Mouse (Mus musculus): ENCODE results near the gene Apobec3. TPM values are rescaled to one million over a fixed set of nuclear protein-coding genes. Genes with fewer than 3 reads are reported as not detected.

The Apobec3 gene
- polyA plus RNA-seq, 1 experiment from 2014 or later: 7.6 TPM

GRCm38 (mm10) chr15:79947681-79948080 is 56.2 kb downstream of the Apobec3 start:
- no peak overlapping the region for H3K4me3 ChIP-seq (ENCODE audit: low read depth, low read length)
- no peaks in the 10 kb centered on the region for H3K36me3 ChIP-seq (replicated peaks; ENCODE audit: control insufficient read depth, insufficient read depth, low read depth, low read length)
- H3K4me1 ChIP-seq (ENCODE audit: control insufficient read depth, insufficient read depth, low read length): peaks cover 18% of the 10 kb centered on the region
- H3K9ac ChIP-seq (replicated peaks; ENCODE audit: low read length): no peak overlapping the region
- no peaks in the 10 kb centered on the region for H3K9me3 ChIP-seq (replicated peaks; ENCODE audit: control insufficient read depth, low read length)
- WGBS: 67% methylated on average over 6 of the region's 6 CpGs
- no peaks in the 10 kb centered on the region for H3K27me3 ChIP-seq (ENCODE audit: control insufficient read depth, insufficient read depth, low read length)
- H3K27ac ChIP-seq (replicated peaks; ENCODE audit: low read depth, low read length): no peak overlapping the region
- ATAC-seq (replicated peaks; ENCODE audit: insufficient number of reproducible peaks, low FRiP score, low TSS enrichment, low read depth) (no peak), DNase-seq (ENCODE audit: low spot score) (no peak)
- H3K4me2 ChIP-seq (ENCODE audit: low read depth, low read length): no peak overlapping the region

DNA sequence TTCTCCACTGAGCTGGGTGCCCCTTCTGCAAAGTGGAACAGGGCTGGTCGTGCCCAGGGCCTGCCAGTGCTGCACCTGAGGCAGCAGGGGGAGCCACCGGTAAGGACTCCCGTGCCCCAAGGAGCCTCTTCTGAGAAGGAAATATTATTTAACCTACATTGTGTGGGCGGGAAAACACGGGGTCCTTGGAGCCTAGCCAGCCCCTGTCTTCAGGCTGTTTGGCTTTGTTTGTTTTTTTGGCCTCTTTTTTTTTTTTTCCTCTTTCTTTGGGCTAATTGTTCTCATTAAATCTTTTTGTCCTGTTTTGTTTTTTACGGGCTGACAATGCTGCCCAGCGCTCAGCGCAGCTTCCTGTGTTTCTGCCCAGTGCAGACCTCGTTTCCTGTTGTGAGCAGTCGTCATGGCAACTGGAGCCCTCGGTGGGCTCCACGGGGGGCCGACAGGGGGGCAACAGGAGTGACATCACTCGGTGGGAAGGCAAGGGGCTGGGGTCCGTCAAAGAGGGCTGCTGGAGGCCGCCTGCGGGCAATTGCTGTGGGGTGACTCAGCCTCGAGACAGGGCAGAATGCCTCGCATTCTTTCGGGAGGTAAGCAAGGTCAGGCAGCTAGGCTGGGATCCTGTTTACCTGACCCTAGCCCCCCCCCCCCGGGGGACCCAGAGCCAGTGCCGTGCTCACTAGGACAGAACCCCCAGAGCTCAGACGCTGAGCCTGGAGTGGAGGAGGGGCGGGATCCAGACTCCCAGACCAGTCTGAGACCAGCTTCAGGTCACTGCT is 59.0 kb downstream of the Apobec3 start:
- ATAC-seq (replicated peaks; ENCODE audit: insufficient number of reproducible peaks, low FRiP score, low TSS enrichment, low read depth) (peak; percentile 68), DNase-seq (ENCODE audit: low spot score) (peak; percentile 91)
- peak overlapping the region; percentile 20; the same call in 1 of the 2 replicates for H3K27ac ChIP-seq (replicated peaks; ENCODE audit: low read depth, low read length)
- peak overlapping the region; percentile 55 for H3K9ac ChIP-seq (replicated peaks; ENCODE audit: low read length)
- no peaks in the 10 kb centered on the region for H3K9me3 ChIP-seq (replicated peaks; ENCODE audit: control insufficient read depth, low read length)
- peak overlapping the region; percentile 13; the same call in 1 of the 2 replicates for H3K4me3 ChIP-seq (ENCODE audit: low read depth, low read length)
- no peaks in the 10 kb centered on the region for H3K36me3 ChIP-seq (replicated peaks; ENCODE audit: control insufficient read depth, insufficient read depth, low read depth, low read length)
- peaks cover 18% of the 10 kb centered on the region for H3K4me1 ChIP-seq (ENCODE audit: control insufficient read depth, insufficient read depth, low read length)
- 2% methylated on average over 24 of the region's 24 CpGs for WGBS
- H3K4me2 ChIP-seq (ENCODE audit: low read depth, low read length): peak overlapping the region; percentile 54
- no peaks in the 10 kb centered on the region for H3K27me3 ChIP-seq (ENCODE audit: control insufficient read depth, insufficient read depth, low read length)

- Histone ChIP-seq H3K4me2 (ENCODE audit: low read depth, low read length) (peak overlapping the region; percentile 54), H3K9ac (replicated peaks; ENCODE audit: low read length) (0 out of 2 replicates have a peak overlapping the region, but pooled peaks have one; percentile 4), H3K36me3 (replicated peaks; ENCODE audit: control insufficient read depth, insufficient read depth, low read depth, low read length) (no peaks in the 10 kb centered on the region), H3K4me3 (ENCODE audit: low read depth, low read length) (no peak overlapping the region), H3K27ac (replicated peaks; ENCODE audit: low read depth, low read length) (no peak overlapping the region; the same call in 1 of the 2 replicates), H3K4me1 (ENCODE audit: control insufficient read depth, insufficient read depth, low read length) (peaks cover 18% of the 10 kb centered on the region), H3K27me3 (ENCODE audit: control insufficient read depth, insufficient read depth, low read length) (no peaks in the 10 kb centered on the region), H3K9me3 (replicated peaks; ENCODE audit: control insufficient read depth, low read length) (no peaks in the 10 kb centered on the region)
- ATAC-seq (replicated peaks; ENCODE audit: insufficient number of reproducible peaks, low FRiP score, low TSS enrichment, low read depth) (no peak), DNase-seq (ENCODE audit: low spot score) (no peak)
- 63% methylated on average over 6 of the region's 6 CpGs for WGBS
These were observed 59.8 kb downstream of the Apobec3 start for GRCm38 (mm10) chr15:79951226-79951625.

GRCm38 (mm10) chr15:79951730-79952503 is 60.5 kb downstream of the Apobec3 start:
- Histone ChIP-seq H3K4me3 (ENCODE audit: low read depth, low read length) (no peak overlapping the region), H3K27me3 (ENCODE audit: control insufficient read depth, insufficient read depth, low read length) (no peaks in the 10 kb centered on the region), H3K4me2 (ENCODE audit: low read depth, low read length) (no peak overlapping the region), H3K9ac (replicated peaks; ENCODE audit: low read length) (no peak overlapping the region), H3K4me1 (ENCODE audit: control insufficient read depth, insufficient read depth, low read length) (peaks cover 18% of the 10 kb centered on the region), H3K9me3 (replicated peaks; ENCODE audit: control insufficient read depth, low read length) (no peaks in the 10 kb centered on the region), H3K27ac (replicated peaks; ENCODE audit: low read depth, low read length) (peak overlapping the region; percentile 8; the same call in 1 of the 2 replicates), H3K36me3 (replicated peaks; ENCODE audit: control insufficient read depth, insufficient read depth, low read depth, low read length) (no peaks in the 10 kb centered on the region)
- ATAC-seq (replicated peaks; ENCODE audit: insufficient number of reproducible peaks, low FRiP score, low TSS enrichment, low read depth): no peak
- peak; percentile 45 for DNase-seq (ENCODE audit: low spot score)
- WGBS: 36% methylated on average over 14 of the region's 14 CpGs

DNA sequence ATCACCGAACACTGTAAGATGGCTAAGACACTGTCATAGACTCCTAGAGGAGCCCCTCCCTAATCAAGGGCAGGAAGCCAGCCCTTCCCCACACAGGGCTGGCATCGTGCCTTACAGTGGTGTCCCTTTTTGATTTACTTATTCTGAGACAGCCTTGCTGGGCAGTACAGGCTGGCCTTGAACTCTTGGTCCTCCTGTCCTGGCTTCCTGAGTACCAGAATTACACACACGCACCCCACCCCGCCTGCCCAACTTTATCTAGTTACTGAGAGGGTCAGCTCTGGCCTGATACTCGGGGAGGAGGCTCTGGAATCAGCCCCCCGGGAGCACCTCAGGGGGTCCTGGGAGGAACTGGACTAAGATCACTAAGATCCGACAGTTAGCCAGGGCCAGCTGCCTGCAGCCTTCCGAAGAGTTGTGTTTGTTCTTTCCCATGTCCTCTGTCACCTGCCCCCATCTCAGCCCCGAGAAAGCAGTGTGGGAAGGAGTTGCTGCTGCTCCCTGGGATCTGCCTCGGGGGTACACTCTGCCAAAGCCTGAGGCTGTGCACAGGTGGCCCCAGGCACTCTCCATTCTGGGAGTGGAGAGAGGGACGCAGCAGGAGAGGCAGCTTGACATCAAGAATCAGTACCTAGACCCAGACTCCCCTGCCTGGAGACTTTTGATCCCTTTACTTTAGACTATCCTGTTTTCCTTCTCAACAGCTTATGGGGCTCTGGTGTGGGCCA is 61.2 kb downstream of the Apobec3 start:
- WGBS: 46% methylated on average over 11 of the region's 11 CpGs
- H3K4me2 ChIP-seq (ENCODE audit: low read depth, low read length): no peak overlapping the region
- no peaks in the 10 kb centered on the region for H3K9me3 ChIP-seq (replicated peaks; ENCODE audit: control insufficient read depth, low read length)
- ATAC-seq (replicated peaks; ENCODE audit: insufficient number of reproducible peaks, low FRiP score, low TSS enrichment, low read depth) (no peak), DNase-seq (ENCODE audit: low spot score) (no peak)
- peaks cover 18% of the 10 kb centered on the region for H3K4me1 ChIP-seq (ENCODE audit: control insufficient read depth, insufficient read depth, low read length)
- H3K9ac ChIP-seq (replicated peaks; ENCODE audit: low read length): no peak overlapping the region; the same call in 1 of the 2 replicates
- H3K27ac ChIP-seq (replicated peaks; ENCODE audit: low read depth, low read length): no peak overlapping the region
- no peaks in the 10 kb centered on the region for H3K36me3 ChIP-seq (replicated peaks; ENCODE audit: control insufficient read depth, insufficient read depth, low read depth, low read length)
- no peak overlapping the region for H3K4me3 ChIP-seq (ENCODE audit: low read depth, low read length)
- H3K27me3 ChIP-seq (ENCODE audit: control insufficient read depth, insufficient read depth, low read length): no peaks in the 10 kb centered on the region

DNA sequence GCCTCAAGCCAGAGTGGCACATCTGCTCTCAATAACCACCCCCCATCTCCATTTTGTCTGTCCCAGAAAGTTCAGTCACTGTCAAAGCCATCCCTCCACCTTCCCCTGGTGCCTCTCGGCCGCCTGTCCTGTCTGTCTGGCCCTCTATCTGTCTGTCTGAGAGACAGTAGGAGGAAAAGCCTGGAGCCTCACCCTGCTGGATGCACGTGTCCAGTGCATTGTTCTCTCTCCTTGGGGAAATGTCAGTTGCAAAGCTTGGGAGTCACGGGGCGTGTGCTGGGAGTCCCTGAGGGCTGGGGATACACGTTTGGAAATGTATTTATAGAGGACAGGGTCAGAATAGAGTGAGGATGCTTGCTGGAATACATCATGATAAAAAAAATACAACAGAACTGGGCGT is 62.0 kb downstream of the Apobec3 start:
- Histone ChIP-seq H3K36me3 (replicated peaks; ENCODE audit: control insufficient read depth, insufficient read depth, low read depth, low read length) (no peaks in the 10 kb centered on the region), H3K9me3 (replicated peaks; ENCODE audit: control insufficient read depth, low read length) (no peaks in the 10 kb centered on the region), H3K27ac (replicated peaks; ENCODE audit: low read depth, low read length) (no peak overlapping the region), H3K4me1 (ENCODE audit: control insufficient read depth, insufficient read depth, low read length) (peaks cover 18% of the 10 kb centered on the region), H3K4me2 (ENCODE audit: low read depth, low read length) (no peak overlapping the region), H3K27me3 (ENCODE audit: control insufficient read depth, insufficient read depth, low read length) (no peaks in the 10 kb centered on the region), H3K4me3 (ENCODE audit: low read depth, low read length) (no peak overlapping the region), H3K9ac (replicated peaks; ENCODE audit: low read length) (no peak overlapping the region)
- DNase-seq (ENCODE audit: low spot score): no peak
- no peak for ATAC-seq (replicated peaks; ENCODE audit: insufficient number of reproducible peaks, low FRiP score, low TSS enrichment, low read depth)
- WGBS: 64% methylated on average over 7 of the region's 7 CpGs

DNA sequence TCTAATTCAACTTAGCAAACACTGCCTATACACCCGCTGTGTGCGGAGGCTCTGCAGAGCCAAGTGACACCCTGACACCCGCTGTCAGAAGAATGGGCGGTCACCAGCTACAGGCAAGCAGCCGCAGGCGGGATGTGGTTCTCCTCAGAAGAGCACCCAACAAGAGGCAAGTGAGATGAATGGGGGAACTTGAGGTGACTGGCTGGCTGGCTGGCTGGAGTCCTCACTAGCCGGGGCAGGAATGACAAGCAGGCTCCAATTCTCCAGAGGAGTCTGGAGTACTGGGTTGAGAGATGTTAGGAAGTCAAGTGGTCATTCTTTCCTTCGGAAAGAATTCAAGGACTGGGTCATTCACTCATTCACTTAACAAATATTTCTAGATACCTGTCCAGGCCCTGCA is 65.1 kb downstream of the Apobec3 start:
- 81% methylated on average over 8 of the region's 8 CpGs for WGBS
- DNase-seq (ENCODE audit: low spot score): no peak
- Histone ChIP-seq H3K4me2 (ENCODE audit: low read depth, low read length) (no peak overlapping the region), H3K4me1 (ENCODE audit: control insufficient read depth, insufficient read depth, low read length) (no peaks in the 10 kb centered on the region), H3K9me3 (replicated peaks; ENCODE audit: control insufficient read depth, low read length) (no peaks in the 10 kb centered on the region), H3K4me3 (ENCODE audit: low read depth, low read length) (no peak overlapping the region), H3K36me3 (replicated peaks; ENCODE audit: control insufficient read depth, insufficient read depth, low read depth, low read length) (no peaks in the 10 kb centered on the region), H3K27me3 (ENCODE audit: control insufficient read depth, insufficient read depth, low read length) (no peaks in the 10 kb centered on the region), H3K27ac (replicated peaks; ENCODE audit: low read depth, low read length) (no peak overlapping the region), H3K9ac (replicated peaks; ENCODE audit: low read length) (no peak overlapping the region)
- no peak for ATAC-seq (replicated peaks; ENCODE audit: insufficient number of reproducible peaks, low FRiP score, low TSS enrichment, low read depth)
